Mouse (Mus musculus): ENCODE results near the gene H2-D1.
"Not testable (repeated sequence)": the region's sequence is repeated elsewhere in the genome, so short reads cannot be mapped to it uniquely, and the experiment has no call there.

H2-D1 gene

GRCm38 (mm10) chr17:35255301-35255700 is 7.2 kb upstream of the H2-D1 start:
- in situ Hi-C loops (cut with MboI, MseI) = no loop called here

- in situ Hi-C loops (cut with MboI, MseI) = no loop called here
Measured at GRCm38 (mm10) chr17:35255704-35256103, 6.8 kb upstream of the H2-D1 start.

DNA sequence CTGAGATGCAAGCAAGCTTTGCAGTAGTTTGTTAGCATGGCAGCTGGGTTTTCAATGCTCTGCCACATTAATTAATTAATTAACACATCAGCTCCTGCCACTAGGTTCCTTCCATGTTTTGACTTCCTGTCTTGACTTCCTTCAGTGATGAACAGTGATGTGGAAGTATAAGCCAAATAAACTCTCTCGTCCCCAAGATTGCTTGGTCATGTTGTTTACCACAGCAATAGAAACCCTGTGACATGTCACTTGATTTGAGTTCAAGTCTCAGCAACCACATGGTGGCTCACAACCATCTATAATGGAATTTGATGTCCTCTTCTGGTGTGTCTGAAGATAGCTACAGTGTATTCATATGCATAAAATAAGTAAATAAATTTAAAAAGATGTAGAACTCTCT is 5.2 kb upstream of the H2-D1 start:
- in situ Hi-C loops (cut with MboI, MseI) = no loop called here

- in situ Hi-C loops (cut with MboI, MseI) = no loop called here
Measured at GRCm38 (mm10) chr17:35257824-35258491, 4.6 kb upstream of the H2-D1 start.

GRCm38 (mm10) chr17:35258492-35259478 is 3.7 kb upstream of the H2-D1 start:
- in situ Hi-C loops (cut with MboI, MseI) = no loop called here

DNA sequence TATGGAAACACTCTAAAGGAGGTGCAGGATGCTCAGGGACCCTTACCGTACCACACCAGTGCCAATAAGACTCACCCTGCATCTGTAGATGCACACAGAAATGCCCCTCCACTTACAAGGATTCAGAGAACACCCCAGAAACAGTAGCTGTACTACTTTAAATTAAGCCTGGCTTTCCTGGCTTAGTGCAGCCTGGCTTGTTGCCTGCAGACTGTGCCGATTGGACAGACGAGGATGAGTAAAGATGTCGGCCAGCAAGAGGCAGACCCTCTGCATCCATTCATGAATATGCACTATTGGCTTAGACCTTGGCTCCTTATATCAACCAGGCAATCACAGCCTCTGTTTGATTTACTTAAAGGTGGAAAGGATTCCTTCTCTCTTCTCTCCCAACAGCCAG is 2.9 kb upstream of the H2-D1 start:
- in situ Hi-C loops (cut with MboI, MseI) = loop anchor here (5.0 kb wide), 1 partner anchor 43 kb away; no protein-coding TSS in a partner anchor

- in situ Hi-C loops (cut with MboI, MseI) = loop anchor here (5.0 kb wide), 1 partner anchor 41 kb away; no protein-coding TSS in a partner anchor
Measured at GRCm38 (mm10) chr17:35261651-35262050, 879 bp upstream of the H2-D1 start.

DNA sequence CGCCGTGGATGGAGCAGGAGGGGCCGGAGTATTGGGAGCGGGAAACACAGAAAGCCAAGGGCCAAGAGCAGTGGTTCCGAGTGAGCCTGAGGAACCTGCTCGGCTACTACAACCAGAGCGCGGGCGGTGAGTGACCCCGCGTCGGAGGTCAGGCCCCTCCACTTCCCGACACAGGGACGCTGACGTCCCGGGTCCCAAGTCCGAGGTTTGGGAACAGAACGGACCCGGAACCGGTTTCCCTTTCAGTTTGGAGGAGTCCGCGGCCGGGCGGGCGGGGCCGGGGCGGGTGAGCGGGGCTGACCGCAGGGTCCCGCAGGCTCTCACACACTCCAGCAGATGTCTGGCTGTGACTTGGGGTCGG is 973 bp downstream of the H2-D1 start:
- in situ Hi-C loops (cut with MboI, MseI) = loop anchor here (5.0 kb wide), 1 partner anchor 39 kb away; no protein-coding TSS in a partner anchor

- in situ Hi-C loops (cut with MboI, MseI) = no loop called here
Measured at GRCm38 (mm10) chr17:35267399-35268086, 5.0 kb downstream of the H2-D1 start.

GRCm38 (mm10) chr17:35269653-35270347 is 7.3 kb downstream of the H2-D1 start:
- in situ Hi-C loops (cut with MboI, MseI) = no loop called here

DNA sequence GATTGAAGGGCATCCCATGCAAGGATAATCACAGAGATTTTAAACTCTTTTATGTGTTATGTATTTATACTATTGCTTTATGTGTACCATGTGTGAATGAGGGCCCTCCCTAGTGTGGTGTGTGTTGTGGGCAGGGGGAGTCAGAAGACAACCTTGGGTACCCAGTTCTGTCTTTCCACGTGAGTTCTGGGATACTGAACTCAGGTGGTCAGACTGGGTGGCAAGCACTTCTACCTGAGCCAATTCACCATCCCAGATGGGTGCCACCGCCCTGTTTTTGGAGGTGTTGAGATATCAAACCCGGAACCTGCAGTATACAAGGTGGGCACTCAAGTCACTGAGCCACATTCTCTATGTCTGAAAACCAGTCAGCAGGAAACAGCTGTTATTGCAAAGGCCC is 9.7 kb downstream of the H2-D1 start:
- in situ Hi-C loops (cut with MboI, MseI) = no loop called here

- in situ Hi-C loops (cut with MboI, MseI) = no loop called here
Measured at GRCm38 (mm10) chr17:35274770-35275169, 12.2 kb downstream of the H2-D1 start.

DNA sequence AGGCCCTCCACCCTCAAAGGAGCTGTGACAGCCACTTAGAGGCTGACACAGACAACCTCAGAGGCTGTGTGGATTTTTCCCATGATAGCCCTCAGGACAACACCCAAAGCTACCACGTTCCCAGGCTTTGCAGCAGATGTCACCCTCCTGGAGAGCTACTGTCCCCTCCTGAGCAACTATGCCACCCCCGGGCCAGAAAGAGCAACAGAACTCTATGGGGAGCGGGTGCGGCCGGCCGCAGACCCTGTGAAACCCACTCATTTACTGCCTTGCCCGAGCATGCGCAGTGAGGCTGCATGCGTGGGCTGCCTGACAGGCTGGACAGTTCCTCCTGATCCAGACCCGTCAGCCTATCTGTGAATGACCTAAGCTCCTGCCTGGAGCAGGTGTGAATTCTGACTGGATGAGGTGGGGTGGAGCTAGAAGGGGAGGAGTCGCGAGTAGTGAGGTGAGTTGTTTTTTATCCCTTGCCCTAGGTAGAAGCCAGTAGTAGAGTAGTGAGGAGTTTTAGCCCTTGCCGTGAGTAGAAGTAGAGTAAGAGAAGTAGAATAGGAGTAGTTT is 13.9 kb downstream of the H2-D1 start:
- in situ Hi-C loops (cut with MboI, MseI) = no loop called here

DNA sequence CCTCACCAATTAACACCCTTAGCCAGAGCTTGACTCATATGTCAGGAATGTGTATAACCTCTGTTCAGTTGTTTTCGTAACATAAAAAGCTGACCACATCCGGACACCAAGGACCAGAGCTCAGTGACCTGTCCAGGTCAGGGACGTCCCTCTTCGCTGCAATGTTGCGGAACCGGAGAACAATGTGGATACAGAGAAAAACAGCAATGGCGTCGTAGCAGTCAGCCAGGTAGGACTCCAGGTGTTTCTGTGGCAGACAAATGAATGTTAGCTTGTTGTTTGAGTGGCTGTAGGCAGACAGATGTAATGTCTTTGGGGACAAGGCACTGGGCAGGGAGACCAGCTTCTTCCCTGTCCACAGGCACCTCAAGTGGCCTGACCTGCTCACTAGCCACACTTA is 15.5 kb downstream of the H2-D1 start:
- in situ Hi-C loops (cut with MboI, MseI) = no loop called here

GRCm38 (mm10) chr17:35278957-35279688 is 16.6 kb downstream of the H2-D1 start:
- in situ Hi-C loops (cut with MboI, MseI) = no loop called here

GRCm38 (mm10) chr17:35280276-35280675 is 17.7 kb downstream of the H2-D1 start:
- in situ Hi-C loops (cut with MboI, MseI) = no loop called here

DNA sequence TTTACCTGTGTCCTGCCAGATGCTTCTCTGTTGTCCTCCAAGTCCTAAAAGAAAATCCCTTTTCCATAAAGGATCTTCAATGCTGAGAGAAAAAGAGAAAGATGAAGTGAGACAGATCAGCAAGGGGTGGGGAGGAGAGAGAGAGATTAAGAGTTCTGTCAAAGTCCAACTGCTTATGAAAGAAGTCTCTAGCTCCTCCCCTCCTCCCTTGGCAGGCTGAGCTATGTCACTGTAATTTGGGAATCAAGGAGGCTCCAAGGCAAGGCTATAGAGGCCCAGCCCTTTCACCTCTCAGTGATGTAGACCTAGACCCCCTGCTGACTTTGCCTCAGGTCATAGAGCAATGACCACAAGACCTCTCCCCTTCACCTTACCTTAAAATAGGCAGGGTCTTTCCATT is 22.9 kb downstream of the H2-D1 start:
- in situ Hi-C loops (cut with MboI, MseI) = no loop called here

DNA sequence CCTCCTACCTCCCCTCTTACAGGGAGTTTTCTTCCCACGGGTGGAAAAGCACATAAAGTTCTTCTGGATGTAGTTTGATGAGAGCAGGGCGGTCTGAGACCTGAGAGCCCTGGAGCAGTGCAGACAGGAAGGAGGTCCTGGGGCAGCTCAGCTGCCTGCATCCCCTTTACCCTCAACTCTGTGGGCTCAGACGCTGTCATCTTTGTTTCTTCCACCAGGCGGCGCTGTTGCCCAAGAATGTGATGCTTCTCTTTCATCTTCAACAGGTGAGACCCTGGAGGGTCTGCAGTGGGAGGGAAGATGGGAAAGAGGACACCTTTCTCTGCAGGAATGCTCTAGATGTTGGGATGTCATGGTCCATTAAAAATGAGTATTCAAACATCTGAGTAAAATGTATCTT is 33.3 kb downstream of the H2-D1 start:
- in situ Hi-C loops (cut with MboI, MseI) = not testable (repeated sequence)

GRCm38 (mm10) chr17:35300261-35300945 is 37.9 kb downstream of the H2-D1 start:
- in situ Hi-C loops (cut with MboI, MseI) = loop anchor here (5.0 to 10.0 kb wide), 2 partner anchors 38 to 154 kb away; partner anchors contain the start of gene H2-D1

Measured in T-helper 1 cell (primary cell).